Mouse (Mus musculus) left cerebral cortex, adult 8-10 months (tissue): ENCODE measurements around the gene Vmn2r90. TPM values are rescaled to one million over a fixed set of nuclear protein-coding genes. Genes with fewer than 3 reads are reported as not detected.
A peak's percentile ranks its signal among the peaks of the same experiment; 100 is the strongest.
"Not testable (repeated sequence)": the region's sequence is repeated elsewhere in the genome, so short reads cannot be mapped to it uniquely, and the experiment has no call there.

Experiments used
- DNase-seq, 2 experiments: peaks; one replicate each; pipeline ENCODE4 v3.0.0; 2022; ENCODE audit warnings: low spot score in 2 of 2
- total RNA-seq, 4 experiments: library from RNA; stranded (reverse); gene quantifications; 2 replicates each; pipeline ENCODE4 v1.2.4; 2022

Gene Vmn2r90
- not detected for total RNA-seq

- no peak for DNase-seq
Observed at GRCm38 (mm10) chr17:17703447-17703846, at the start of gene Vmn2r90. Gene Vmn2r90 (plus strand): TSS chr17:17703747.

DNA sequence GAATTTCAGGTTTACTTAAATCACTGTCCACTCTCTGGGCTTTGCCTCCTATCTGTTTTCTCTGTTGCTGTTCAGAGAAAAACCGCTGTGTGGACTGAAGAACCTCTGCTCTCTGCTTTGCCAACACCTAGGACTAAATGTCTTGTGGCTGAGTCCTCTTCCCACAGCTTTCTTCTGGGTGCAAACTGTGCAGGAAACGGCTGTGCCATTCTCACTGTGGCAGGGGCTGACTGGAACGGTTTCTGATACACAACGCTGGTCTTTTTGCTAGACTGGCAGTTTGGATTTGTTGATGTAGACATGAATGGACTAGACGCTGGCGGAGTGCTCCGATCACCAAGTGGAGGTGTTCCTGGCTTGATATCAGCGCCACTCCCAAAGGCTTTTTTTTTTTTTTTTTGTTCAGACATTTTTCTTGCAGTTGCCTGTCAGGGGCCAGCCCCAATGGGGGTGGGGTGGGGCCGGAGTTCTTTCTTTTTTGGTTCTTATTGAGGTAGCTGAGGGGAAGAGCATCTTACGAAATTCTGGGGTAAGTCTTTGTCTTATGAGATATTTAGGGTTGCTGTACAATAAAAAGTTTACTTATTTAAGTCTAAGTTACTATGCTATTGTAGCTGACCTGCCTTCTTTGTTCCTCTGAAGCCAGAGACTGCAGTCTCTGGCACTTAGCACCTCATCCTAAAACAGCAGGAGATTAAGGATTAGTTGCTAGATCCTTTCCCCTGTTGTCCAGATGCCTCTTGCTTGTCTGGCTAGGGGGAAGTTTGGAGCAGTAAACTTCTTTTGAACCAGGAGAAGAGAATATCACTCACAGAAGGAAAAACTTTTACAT is 48.3 kb upstream of the Vmn2r90 start:
- no peak for DNase-seq

- no peak for DNase-seq
Observed at GRCm38 (mm10) chr17:17655829-17656176, 47.7 kb upstream of the Vmn2r90 start.

DNA sequence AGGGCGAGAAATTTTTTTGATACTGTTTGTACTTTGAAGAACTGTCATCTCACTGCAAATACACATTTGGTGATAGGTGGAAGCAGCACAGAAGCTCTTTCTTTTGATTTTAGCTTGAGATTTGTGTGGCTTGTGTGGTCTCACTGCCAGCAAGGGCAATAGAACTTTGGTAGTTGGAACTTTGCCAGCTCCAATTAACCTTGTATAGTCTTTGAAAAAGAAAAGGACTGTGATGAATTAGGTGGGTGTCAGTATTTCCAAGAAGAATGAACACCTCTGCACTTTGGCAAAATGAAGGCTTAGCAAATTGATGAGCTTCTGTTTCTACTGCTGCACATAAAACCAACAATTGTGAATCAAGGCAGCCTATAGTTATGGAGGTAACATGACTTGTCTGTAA is 24.8 kb upstream of the Vmn2r90 start:
- no peak for DNase-seq

DNA sequence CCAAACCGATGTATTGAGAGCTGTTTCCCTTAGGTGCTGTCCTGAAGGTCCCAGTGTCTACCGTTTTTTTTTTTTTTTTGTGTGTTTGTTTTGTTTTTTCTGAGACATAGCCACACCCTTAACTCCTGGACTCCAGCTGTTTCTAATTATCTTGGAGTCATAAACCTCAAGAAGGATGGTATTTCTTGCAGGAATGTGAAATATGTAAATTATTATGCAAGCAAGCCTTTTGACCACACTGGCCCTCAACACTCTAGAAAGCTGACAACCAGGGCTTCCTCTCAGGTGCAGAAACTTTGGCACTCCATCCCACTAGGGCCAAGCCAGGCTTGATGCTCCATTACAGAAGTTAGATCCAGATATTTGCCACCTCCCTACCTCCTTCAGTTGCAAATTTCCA is 12.9 kb upstream of the Vmn2r90 start:
- DNase-seq, result no peak

GRCm38 (mm10) chr17:17732396-17732795 is 28.8 kb downstream of the Vmn2r90 start:
- DNase-seq, result not testable (repeated sequence)

DNA sequence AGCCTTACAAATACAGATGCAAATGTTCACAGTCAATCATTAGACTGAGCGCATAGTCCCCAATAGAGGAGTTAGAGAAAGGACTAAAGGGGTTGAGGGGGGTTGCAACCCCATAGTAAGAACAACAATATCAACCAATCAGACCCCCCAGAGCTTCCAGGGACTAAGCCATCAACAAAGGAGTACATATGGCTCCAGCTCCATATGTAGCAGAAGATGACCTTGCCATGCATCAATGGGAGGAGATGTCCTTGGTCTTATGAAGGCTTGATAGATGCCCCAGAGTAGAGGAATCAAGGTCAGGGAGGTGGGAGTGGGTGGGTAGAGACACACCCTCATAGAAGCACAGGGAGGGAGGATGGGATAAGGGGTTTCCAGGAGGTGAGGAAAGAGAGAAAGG is 35.1 kb downstream of the Vmn2r90 start:
- DNase-seq, result no peak

GRCm38 (mm10) chr17:17739300-17739699 is 35.8 kb downstream of the Vmn2r90 start:
- DNase-seq, result not testable (repeated sequence)

DNA sequence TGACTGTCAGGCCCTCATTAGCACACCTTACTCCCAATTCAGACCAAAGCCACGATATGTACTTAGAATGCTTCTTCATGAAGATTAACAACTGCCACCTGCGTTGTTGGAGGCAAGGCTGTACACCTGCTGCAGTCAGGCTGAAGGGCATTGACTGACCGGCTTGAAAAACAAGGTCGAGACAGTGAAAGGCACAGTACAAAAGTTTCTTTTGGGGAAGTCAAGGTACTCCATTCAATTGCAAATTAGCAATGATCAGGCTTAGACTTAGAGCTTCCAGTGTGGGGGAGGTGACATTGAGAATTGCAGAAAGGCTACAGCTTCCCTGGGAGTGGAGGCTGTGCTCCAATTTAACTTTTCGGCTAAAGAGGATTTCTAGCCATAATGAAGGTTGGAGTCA is 36.4 kb downstream of the Vmn2r90 start:
- DNase-seq, result not testable (repeated sequence)

DNA sequence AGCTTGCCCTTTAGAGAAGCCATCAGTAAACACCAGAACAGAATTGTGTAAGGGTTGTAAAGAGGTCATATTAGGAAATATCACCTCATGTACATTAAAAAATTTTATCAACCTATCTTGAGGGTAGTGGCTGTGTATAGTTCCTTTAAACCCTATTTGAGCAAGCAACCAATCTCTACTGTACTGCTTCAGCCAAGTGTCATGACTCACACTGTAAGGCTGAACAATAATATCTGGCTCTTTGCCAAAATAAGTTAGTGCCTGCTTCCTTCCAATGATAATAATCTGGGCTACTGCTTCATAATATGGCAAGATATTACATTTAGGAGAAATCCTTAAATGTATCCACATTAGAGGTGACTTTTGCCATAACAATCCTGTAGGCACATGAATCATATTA is 38.0 kb downstream of the Vmn2r90 start:
- not testable (repeated sequence) for DNase-seq

- peak; percentile 10 to 18 for DNase-seq
Observed at GRCm38 (mm10) chr17:17749371-17749770, 45.8 kb downstream of the Vmn2r90 start.

DNA sequence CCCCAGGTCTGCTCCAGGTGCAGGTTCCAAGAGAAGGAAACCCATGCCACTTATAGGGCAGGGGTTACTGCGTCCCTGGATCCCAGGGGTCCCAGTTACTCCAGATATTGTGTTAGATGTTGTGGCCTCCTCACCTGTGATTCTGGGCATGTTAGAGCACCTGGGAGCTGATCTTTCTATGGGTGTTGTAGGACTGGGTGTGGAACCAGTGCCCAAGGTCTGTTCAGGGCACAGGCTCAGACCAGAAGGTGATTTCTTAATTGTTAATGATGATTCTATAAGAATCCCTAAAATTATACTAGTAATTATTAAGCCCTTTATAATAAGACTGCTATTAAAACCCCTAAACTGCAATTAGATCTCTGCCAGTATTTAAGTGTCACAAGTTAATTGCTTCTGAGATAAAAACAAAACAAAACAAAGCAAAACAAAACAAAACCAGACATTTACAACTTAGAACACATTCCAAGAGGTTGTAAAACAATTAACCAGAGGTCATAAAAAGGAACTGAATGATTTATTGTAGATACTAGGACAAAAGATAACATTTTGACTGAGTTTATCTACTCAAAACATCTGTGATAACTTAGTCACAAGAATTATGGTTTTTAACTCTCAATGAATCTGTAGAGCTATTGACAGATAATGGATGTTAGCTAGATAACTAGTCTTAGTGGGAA is 59.2 kb downstream of the Vmn2r90 start:
- no peak for DNase-seq

- no peak for DNase-seq
Observed at GRCm38 (mm10) chr17:17764206-17764605, 60.7 kb downstream of the Vmn2r90 start.

- no peak for DNase-seq
Observed at GRCm38 (mm10) chr17:17766481-17766880, 62.9 kb downstream of the Vmn2r90 start.

Other genes with a start within 250 kb of the Vmn2r90 start
- gene Lnpep, start 78.7 kb upstream of the Vmn2r90 start, total RNA-seq, result 100 to 1,000 TPM in 3 of 4 experiments, 10 to 100 TPM in 1; 81.4 to 115 (median 110) TPM
- 10 to 100 TPM; 70.6 to 89.4 (median 76.6) TPM for gene Spaca6, start 123.4 kb downstream of the Vmn2r90 start, total RNA-seq
- gene Has1, start 151.5 kb downstream of the Vmn2r90 start, total RNA-seq, result 1 to 10 TPM in 2 of 4 experiments, under 1 TPM in 2; 0.74 to 1.6 (median 1.00) TPM
- gene Fpr1, start 180.2 kb downstream of the Vmn2r90 start, total RNA-seq, result not detected
- gene Fpr2, start 184.1 kb downstream of the Vmn2r90 start, total RNA-seq, result not detected
- gene Fpr3, start 184.1 kb downstream of the Vmn2r90 start, total RNA-seq, result not detected